Mouse (Mus musculus) lung, embryonic 15.5 days (tissue): Measurements from ENCODE around the gene 5730455P16Rik. TPM values are rescaled to one million over a fixed set of nuclear protein-coding genes. Genes with fewer than 3 reads are reported as not detected.

ENCODE experiments used
- ATAC-seq: fragments of 200-750 bp; cut with Nextera tagmentation; 2 replicates; pipeline ENCODE4 v1.8.0; 2017; ENCODE audit warnings: moderate number of reproducible peaks, borderline replicate concordance; ENCODE audit not compliant: low FRiP score, low TSS enrichment; ENCODE audit errors: extremely low read depth
- H3K27ac ChIP-seq: fragments of 300-500 bp; sonication (generic); 2 replicates; pipeline ENCODE4 v1.5.1; 2015; ENCODE audit warnings: moderate library complexity, mild to moderate bottlenecking, inconsistent platforms
- H3K27me3 ChIP-seq: fragments of 300-500 bp; sonication (generic); 2 replicates; pipeline ENCODE4 v1.6.1; 2015; ENCODE audit warnings: inconsistent platforms
- H3K36me3 ChIP-seq: fragments of 300-500 bp; sonication (generic); 2 replicates; pipeline ENCODE4 v1.6.1; 2015; ENCODE audit warnings: inconsistent platforms
- H3K4me1 ChIP-seq: fragments of 300-500 bp; sonication (generic); 2 replicates; pipeline ENCODE4 v1.6.1; 2015; ENCODE audit warnings: inconsistent platforms
- H3K4me2 ChIP-seq: fragments of 300-500 bp; sonication (generic); 2 replicates; pipeline ENCODE4 v1.6.1; 2015; ENCODE audit warnings: inconsistent platforms, mild to moderate bottlenecking, moderate library complexity
- H3K4me3 ChIP-seq: fragments of 300-500 bp; sonication (generic); 2 replicates; pipeline ENCODE4 v1.5.1; 2015; ENCODE audit warnings: mild to moderate bottlenecking, inconsistent platforms
- H3K9ac ChIP-seq: fragments of 300-500 bp; sonication (generic); 2 replicates; pipeline ENCODE4 v1.6.1; 2015; ENCODE audit warnings: inconsistent platforms
- H3K9me3 ChIP-seq: fragments of 300-500 bp; sonication (generic); 2 replicates; pipeline ENCODE4 v1.6.1; 2016; ENCODE audit warnings: inconsistent platforms
- WGBS: fragments of 180-500 bp; shearing (Covaris S2); methylation state at CpG from one replicate; pipeline ENCODE4 v1.1.7; 2015; 5-methylcytosine and 5-hydroxymethylcytosine counted together
- polyA plus RNA-seq: library from polyadenylated mRNA; unstranded; fragments of >200 nt; fragmentation: Nextera tagmentation; extraction: Ambion mirVana; gene quantifications from 2 replicates; pipeline ENCODE4 v1.2.1, GENCODE M21; 2015

5730455P16Rik gene
- polyA plus RNA-seq, 1 experiment from 2014 or later: 18.2 TPM

DNA sequence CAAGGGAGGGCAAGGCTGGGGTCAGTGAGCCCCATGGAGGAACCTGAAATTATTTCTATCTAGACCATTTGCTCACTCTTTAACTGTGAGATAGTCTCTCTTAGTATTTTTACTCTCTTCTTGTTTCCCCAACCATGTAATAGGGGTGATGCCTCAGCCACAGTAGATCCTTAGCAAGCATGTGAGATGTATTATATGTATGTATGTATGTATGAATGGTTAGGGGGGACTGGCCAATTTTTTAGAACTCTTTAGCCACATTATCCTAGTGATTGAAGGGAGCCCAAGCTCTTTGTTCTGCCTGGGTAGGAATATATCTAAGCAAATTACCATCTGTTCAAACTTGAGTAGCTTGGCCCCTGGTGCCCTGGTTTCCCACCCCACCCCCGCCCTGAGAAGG, 64.4 kb downstream of the 5730455P16Rik start:
- Histone ChIP-seq H3K4me1 (no peaks in the 10 kb centered on the region), H3K36me3 (no peaks in the 10 kb centered on the region), H3K9me3 (no peaks in the 10 kb centered on the region), H3K27me3 (no peaks in the 10 kb centered on the region), H3K9ac (no peak overlapping the region), H3K4me2 (no peak overlapping the region), H3K4me3 (no peak overlapping the region), H3K27ac (no peak overlapping the region)
- WGBS: 68% methylated on average over 1 of the region's 1 CpGs
- no peak for ATAC-seq

DNA sequence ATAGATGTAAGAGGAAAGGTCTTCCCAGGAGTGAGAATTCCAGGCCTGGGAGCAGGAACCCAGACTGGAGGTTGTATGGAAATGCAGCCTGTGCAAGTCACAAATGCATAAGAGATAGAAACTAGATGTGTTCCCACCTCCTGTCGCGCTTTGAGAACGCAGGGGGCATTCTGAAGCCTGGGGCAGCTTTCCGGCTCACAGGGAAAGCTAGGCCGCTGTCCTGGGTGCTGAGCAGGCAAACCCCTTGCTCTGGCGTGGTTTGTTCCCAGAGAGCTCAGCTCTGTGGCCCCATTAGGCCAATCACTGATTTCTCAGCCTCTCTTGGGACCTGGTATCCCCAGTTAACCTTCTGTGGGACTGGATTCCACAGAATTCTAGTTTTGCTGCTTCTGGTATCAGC, 65.3 kb downstream of the 5730455P16Rik start:
- Histone ChIP-seq H3K9me3 (no peaks in the 10 kb centered on the region), H3K4me3 (no peak overlapping the region), H3K9ac (no peak overlapping the region), H3K27me3 (no peaks in the 10 kb centered on the region), H3K36me3 (no peaks in the 10 kb centered on the region), H3K4me1 (no peaks in the 10 kb centered on the region), H3K4me2 (no peak overlapping the region), H3K27ac (no peak overlapping the region)
- ATAC-seq: no peak
- WGBS: under 1% methylated on average over 6 of the region's 6 CpGs

DNA sequence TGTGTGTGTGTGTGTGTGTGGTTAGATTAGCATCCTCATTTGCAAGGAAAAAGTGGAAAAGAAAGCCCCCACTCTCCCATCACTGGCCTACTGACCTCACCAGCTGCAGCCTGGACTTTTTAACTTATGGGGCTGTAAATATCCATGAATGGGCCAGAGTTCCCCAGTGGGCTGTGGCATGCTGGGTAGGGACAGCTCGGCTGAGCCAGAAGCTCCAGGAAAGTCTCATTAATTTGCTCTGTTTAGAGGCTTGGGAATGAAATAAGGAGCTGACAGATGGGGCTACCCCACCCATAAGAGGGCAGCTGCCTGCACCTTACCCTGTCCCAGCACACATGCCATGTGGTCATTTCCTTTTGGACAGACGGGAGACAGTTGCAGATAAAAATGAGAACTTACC, 65.8 kb downstream of the 5730455P16Rik start:
- no peak overlapping the region for H3K4me3 ChIP-seq
- no peaks in the 10 kb centered on the region for H3K27me3 ChIP-seq
- no peaks in the 10 kb centered on the region for H3K4me1 ChIP-seq
- no peaks in the 10 kb centered on the region for H3K9me3 ChIP-seq
- ATAC-seq: no peak
- H3K36me3 ChIP-seq: no peaks in the 10 kb centered on the region
- no peak overlapping the region for H3K4me2 ChIP-seq
- 34% methylated on average over 2 of the region's 2 CpGs for WGBS
- no peak overlapping the region for H3K27ac ChIP-seq
- H3K9ac ChIP-seq: no peak overlapping the region

DNA sequence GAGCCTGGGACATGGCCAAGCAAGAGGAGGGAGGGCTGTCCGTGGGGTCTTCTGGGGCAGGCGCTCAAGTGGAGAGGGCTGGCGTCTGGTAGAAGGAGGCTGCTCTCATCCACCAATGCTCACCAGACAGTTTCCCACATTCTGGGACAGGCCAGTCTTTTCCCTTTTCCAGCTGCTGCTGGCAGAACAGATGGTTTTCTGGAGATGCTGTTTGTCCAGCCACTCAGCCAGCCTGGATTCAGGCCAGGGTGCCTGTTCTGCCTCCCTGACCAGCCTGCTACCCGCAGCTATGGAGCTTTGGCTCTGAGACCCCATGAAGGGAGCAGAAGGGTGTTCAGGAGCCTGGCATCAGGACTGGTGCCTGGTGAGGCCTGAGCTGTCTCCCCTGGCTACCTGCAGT, 66.6 kb downstream of the 5730455P16Rik start:
- no peak for ATAC-seq
- Histone ChIP-seq H3K4me1 (no peaks in the 10 kb centered on the region), H3K27me3 (no peaks in the 10 kb centered on the region), H3K27ac (no peak overlapping the region), H3K36me3 (no peaks in the 10 kb centered on the region), H3K9me3 (no peaks in the 10 kb centered on the region), H3K4me3 (no peak overlapping the region), H3K4me2 (no peak overlapping the region), H3K9ac (no peak overlapping the region)
- WGBS: 39% methylated on average over 4 of the region's 4 CpGs

Other genes with a start within 250 kb of the 5730455P16Rik start
- 28.2 and 29.2 TPM in 2 replicates for gene Tefm, start 235.9 kb downstream of the 5730455P16Rik start, polyA plus RNA-seq
- 2.4 and 2.5 TPM in 2 replicates for gene Adap2, start 223.9 kb downstream of the 5730455P16Rik start, polyA plus RNA-seq
- 9.6 and 11.7 TPM in 2 replicates for gene Rnf135, start 194.2 kb downstream of the 5730455P16Rik start, polyA plus RNA-seq
- 51.6 and 54.1 TPM in 2 replicates for gene Rhot1, start 169.0 kb downstream of the 5730455P16Rik start, polyA plus RNA-seq
- 1.5 and 2.4 TPM in 2 replicates for gene Rhbdl3, start 77.1 kb downstream of the 5730455P16Rik start, polyA plus RNA-seq
- gene Zfp207, start 5.2 kb upstream of the 5730455P16Rik start, polyA plus RNA-seq: 218 and 226 TPM in 2 replicates
- 300 and 311 TPM in 2 replicates for gene Psmd11, start 50.6 kb upstream of the 5730455P16Rik start, polyA plus RNA-seq
- gene Cdk5r1, start 99.0 kb upstream of the 5730455P16Rik start, polyA plus RNA-seq: 0.81 and 1.2 TPM in 2 replicates